Mouse (Mus musculus) urinary bladder, adult 2 months (tissue): ENCODE measurements around the gene Prop1. TPM values are rescaled to one million over a fixed set of nuclear protein-coding genes. Genes with fewer than 3 reads are reported as not detected.

Experiments
- polyA plus RNA-seq: library from polyadenylated mRNA; depleted of rRNA; stranded (reverse); fragments of >200 nt; gene quantifications from 2 replicates; pipeline ENCODE4 v1.2.3, GENCODE M21; 2012; rRNA removed

Prop1 gene
- polyA plus RNA-seq, 1 experiment, result not detected

Other genes starting within 250 kb of the Prop1 start
- 7.4 and 9.6 TPM in 2 replicates for gene Zfp354c, start 126.0 kb downstream of the Prop1 start, polyA plus RNA-seq
- 0.88 and 1.3 TPM in 2 replicates for gene Zfp879, start 112.2 kb downstream of the Prop1 start, polyA plus RNA-seq
- gene Grm6, start 103.1 kb downstream of the Prop1 start, polyA plus RNA-seq, result not detected in 2 replicates
- 2.0 and 2.5 TPM in 2 replicates for gene Zfp454, start 66.1 kb downstream of the Prop1 start, polyA plus RNA-seq
- 5.1 and 5.3 TPM in 2 replicates for gene Zfp2, start 37.6 kb downstream of the Prop1 start, polyA plus RNA-seq
- 2.1 and 2.6 TPM in 2 replicates for gene Zfp354b, start 22.1 kb downstream of the Prop1 start, polyA plus RNA-seq
- gene 4933414I15Rik, start 10.0 kb downstream of the Prop1 start, polyA plus RNA-seq, result not detected in 2 replicates
- gene Olfr1378, start 12.8 kb upstream of the Prop1 start, polyA plus RNA-seq, result not detected in 2 replicates
- gene Olfr1377, start 28.2 kb upstream of the Prop1 start, polyA plus RNA-seq, result not detected in 2 replicates
- not detected in 2 replicates for gene Olfr51, start 49.8 kb upstream of the Prop1 start, polyA plus RNA-seq
- gene Olfr54, start 60.5 kb upstream of the Prop1 start, polyA plus RNA-seq, result not detected in 2 replicates
- gene Olfr1375, start 94.3 kb upstream of the Prop1 start, polyA plus RNA-seq, result not detected in 2 replicates
- gene Zfp354a, start 105.5 kb upstream of the Prop1 start, polyA plus RNA-seq, result 5.1 and 6.9 TPM in 2 replicates